Mouse (Mus musculus): Measurements from ENCODE around the gene Birc3.
"Not testable (repeated sequence)": the region's sequence is repeated elsewhere in the genome, so short reads cannot be mapped to it uniquely, and the experiment has no call there.

The Birc3 gene

GRCm38 (mm10) chr9:7872775-7873439 lies at the start of gene Birc3:
Gene Birc3 (minus strand): TSS chr9:7873186.
- DNase-seq (ENCODE audit: low read depth in 2 of 2, low spot score in 2 of 2), result peak; percentile 91 to 94

GRCm38 (mm10) chr9:7914925-7915324 lies 41.9 kb upstream of the Birc3 start:
- no peak for DNase-seq (ENCODE audit: low read depth in 2 of 2, low spot score in 2 of 2)

DNA sequence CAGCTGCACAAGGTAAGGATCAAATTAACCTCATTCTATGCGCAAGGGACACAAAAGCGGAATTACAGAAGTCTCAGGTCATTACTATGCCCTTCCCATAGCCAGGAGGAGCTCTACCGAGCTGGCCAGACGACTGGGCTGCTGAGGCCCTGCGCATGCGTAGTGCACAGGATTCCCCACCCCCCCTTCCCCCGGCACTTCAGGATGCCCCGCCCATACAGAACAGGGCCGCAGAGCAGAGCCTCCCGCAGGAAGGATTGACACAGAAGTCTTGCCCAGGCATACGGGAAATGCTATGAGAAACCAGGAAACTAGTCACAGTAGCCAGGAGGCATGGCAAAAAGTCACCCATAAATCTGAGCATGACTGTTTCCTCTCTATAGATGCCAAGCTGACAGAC lies 41.5 kb upstream of the Birc3 start:
- DNase-seq (ENCODE audit: low read depth in 2 of 2, low spot score in 2 of 2), result no peak

DNA sequence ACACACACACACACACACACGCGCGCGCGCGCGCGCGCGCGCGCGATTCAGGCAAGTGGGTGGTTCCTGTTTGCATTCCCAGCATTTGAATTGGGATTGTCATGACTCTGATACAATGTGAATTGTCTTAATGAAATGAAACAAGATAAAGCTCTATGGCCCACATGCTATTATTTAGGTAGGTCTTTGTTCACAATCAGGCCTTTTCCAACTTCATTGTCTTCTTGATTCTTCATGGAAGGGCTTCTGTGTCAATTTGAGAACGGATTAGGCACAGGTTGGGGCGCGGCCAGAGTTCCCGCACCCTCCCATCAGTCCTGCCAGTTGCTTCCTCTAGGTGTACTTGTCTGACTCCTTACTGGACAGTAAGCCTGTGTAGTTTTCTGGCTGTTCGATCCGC lies 41.0 kb upstream of the Birc3 start:
- DNase-seq (ENCODE audit: low read depth in 2 of 2, low spot score in 2 of 2), result no peak

DNA sequence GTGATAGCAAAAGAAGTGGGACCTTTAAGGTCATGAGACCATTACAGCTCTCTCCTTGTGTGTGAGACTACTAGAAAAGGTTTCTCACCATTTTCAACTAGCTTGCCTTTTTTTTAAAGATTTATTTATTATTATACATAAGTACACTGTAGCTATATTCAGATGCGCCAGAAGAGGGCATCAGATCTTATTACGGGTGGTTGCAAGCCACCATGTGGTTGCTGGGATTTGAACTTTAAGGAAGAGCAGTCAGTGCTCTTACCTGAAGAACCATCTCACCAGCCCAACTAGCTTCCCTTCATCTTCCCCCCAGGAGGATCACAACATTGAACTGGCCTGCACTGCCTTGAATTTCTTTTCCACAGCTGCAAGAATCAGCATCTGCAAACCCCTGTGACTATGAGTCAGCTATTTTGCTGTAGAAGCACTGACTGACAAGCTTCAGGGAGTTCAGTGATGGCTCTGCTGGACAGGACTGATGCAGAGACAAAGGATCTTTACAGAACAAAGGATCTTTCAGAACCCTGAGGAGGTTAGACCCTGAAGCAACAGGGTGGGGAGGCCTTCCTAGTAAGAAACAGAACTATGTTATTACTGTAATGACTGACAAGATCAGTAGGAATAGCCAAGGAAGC lies 34.5 kb upstream of the Birc3 start:
- no peak for DNase-seq (ENCODE audit: low read depth in 2 of 2, low spot score in 2 of 2)

- no peak for DNase-seq (ENCODE audit: low read depth in 2 of 2, low spot score in 2 of 2)
Observed at GRCm38 (mm10) chr9:7906564-7906963, 33.6 kb upstream of the Birc3 start.

DNA sequence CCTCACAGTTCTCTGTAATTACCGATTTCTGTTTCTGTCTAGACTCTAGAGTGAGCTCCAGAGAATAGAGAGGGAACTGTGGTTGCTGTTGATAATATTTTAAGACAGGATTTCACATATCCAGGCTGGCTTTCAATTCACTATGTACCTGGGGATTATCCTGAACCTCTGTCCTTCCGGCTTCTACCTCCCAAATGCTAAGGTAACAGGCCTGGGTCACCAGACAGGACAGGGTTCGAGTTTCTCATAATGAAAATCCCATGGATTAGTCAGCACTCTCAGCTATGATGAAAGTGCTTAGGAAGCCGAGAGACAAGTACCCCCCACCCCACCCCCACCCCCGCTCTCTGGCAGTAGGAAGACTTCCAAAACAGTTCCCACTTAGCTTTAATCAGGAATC lies 30.8 kb upstream of the Birc3 start:
- DNase-seq (ENCODE audit: low read depth in 2 of 2, low spot score in 2 of 2), result no peak

- no peak for DNase-seq (ENCODE audit: low read depth in 2 of 2, low spot score in 2 of 2)
Observed at GRCm38 (mm10) chr9:7903262-7903661, 30.3 kb upstream of the Birc3 start.

- no peak for DNase-seq (ENCODE audit: low read depth in 2 of 2, low spot score in 2 of 2)
Observed at GRCm38 (mm10) chr9:7902311-7902710, 29.3 kb upstream of the Birc3 start.

DNA sequence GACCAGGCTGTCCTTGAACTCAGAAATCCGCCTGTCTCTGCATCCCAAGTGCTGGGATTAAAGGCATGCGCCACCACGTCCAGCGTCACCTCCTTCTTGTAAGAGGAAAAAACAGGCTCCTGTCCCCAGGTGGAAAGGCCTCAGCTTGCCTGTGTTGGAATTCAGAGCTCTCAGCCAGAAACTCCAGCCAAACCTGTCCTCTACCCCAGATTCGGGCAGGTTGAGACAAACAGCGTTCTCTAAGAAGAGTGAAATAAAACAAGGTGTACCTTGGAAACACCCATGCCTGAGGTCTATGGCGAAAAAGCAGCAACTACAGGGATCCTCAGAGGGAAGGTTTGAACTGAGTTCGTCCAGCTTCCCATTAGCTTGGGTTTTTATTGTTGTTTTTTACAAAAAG lies 28.0 kb upstream of the Birc3 start:
- no peak for DNase-seq (ENCODE audit: low read depth in 2 of 2, low spot score in 2 of 2)

- peak; percentile 65 to 80 for DNase-seq (ENCODE audit: low read depth in 2 of 2, low spot score in 2 of 2)
Observed at GRCm38 (mm10) chr9:7897502-7897901, 24.5 kb upstream of the Birc3 start.

- not testable (repeated sequence) for DNase-seq (ENCODE audit: low read depth in 2 of 2, low spot score in 2 of 2)
Observed at GRCm38 (mm10) chr9:7891796-7892195, 18.8 kb upstream of the Birc3 start.

- no peak for DNase-seq (ENCODE audit: low read depth in 2 of 2, low spot score in 2 of 2)
Observed at GRCm38 (mm10) chr9:7891177-7891576, 18.2 kb upstream of the Birc3 start.

DNA sequence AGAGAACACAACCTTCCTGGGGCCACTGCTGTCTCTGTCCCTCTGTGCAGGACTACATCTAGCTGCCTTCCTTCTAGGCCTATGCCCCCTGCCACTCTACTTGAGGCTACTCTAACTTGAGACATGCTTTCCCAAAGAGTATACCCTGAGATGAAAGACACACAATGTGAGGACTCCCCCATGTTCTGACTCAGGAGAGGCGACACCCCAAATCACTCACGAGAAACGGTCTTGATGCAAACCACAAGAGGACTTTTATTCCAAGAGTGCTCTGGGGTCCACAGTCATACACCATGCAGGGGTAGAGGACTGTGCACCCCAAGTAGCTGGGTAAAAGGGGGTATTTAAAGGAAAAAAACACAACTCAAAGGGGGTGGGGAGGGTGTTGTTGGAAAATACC lies 11.4 kb upstream of the Birc3 start:
- no peak for DNase-seq (ENCODE audit: low read depth in 2 of 2, low spot score in 2 of 2)

DNA sequence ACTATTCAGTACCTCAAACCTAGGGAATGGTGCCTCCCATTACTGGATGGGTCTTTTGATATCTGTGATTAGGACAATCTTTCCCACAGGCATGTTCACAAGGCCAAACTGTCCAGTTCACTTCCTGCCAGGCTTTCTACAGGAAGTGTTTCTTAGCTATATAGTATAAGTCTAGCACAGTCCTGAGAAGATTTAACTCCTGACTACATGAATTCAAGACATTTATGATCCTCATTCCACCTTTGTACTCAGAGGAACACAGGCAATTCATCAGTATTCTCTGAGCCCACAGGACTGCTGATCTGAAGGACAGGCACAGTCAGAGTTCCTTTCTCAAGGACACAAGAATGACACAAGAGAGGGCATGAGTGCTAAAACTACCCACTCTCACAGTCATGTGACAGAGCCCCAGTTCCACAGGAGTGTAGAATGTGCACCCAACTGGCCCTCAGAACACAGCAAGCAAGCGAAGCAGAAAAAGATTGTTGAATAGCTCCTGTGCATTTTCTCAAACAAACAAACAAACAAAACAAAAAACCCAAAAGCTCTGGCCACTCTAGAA lies 9.4 kb upstream of the Birc3 start:
- no peak for DNase-seq (ENCODE audit: low read depth in 2 of 2, low spot score in 2 of 2)

DNA sequence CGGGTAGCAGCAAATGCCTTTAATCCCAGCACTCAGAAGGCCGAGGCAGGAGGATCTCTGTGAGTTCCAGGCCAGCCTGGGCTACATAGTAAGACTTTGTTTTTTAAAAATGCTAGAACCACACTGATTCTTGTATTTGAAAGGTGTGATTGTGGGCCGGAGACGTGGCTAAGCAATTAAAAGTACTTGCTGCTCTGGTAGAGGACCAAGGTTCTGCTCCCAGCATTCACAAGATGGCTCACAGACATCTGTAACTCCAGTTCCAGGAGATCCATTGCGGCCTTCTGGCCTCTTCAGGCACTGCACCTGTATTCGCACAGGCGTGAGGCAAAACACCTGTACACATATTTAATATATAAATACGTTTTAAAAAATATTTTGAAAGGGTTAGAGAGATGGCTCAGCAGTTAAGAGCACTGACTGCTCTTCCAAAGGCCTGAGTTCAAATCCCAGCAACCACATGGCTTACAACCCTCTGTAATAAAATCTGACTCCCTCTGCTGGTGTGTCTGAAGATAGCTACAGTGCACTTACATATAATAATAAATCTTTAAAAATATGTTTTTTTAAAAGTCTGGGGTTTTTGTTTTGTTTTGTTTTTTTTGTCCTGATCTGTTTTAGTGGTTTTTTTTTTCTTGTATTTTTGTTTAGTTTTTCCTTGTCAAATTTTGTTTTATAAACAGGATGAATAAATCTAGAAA lies 675 bp upstream of the Birc3 start:
- peak; percentile 25 to 28 for DNase-seq (ENCODE audit: low read depth in 2 of 2, low spot score in 2 of 2)

GRCm38 (mm10) chr9:7872044-7872774 lies 777 bp downstream of the Birc3 start:
- DNase-seq (ENCODE audit: low read depth in 2 of 2, low spot score in 2 of 2), result peak in 1 of 2 experiments; percentile 4

- no peak for DNase-seq (ENCODE audit: low read depth in 2 of 2, low spot score in 2 of 2)
Observed at GRCm38 (mm10) chr9:7871316-7872043, 1.5 kb downstream of the Birc3 start.

DNA sequence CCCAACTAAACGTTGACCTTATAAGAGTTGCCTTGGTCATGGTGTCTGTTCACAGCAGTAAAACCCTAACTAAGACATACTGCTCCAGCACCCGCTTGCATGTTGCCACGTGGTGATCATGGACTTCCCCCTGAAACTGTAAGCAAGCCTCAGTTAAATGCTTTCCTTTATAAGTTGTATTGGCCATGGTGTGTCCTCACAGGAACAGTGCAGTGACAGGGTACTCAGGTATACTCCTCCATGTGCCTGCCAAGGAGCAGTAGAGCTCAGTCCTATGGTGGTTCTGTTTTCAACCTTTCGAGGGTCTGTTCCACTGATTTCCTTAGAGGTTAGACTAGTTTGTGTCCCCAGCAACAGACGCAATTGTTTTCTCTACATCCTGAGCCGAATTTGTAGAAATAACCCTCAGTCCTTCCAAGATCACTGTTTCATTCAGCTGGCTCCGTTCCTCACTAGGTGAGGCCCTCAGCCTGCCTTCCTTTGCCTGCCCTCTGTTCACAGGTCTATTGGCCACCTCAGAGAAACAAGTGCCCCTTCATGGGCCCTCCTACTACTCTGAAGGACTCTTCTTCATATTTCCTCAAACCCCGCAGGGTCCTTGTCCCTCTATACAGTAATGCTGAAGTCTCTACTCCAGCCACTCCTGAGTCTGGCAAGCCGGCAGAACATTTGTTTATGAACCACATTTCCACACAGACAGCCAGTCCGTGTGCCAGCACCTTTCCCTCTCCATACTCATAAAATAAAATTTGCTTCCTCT lies 2.2 kb downstream of the Birc3 start:
- no peak for DNase-seq (ENCODE audit: low read depth in 2 of 2, low spot score in 2 of 2)
